Mouse (Mus musculus) gastrocnemius, adult 2 months (tissue): ENCODE results near the gene Fam187b. TPM values are rescaled to one million over a fixed set of nuclear protein-coding genes. Genes with fewer than 3 reads are reported as not detected.
A peak's percentile ranks its signal among the peaks of the same experiment; 100 is the strongest.
"Not testable (repeated sequence)": the region's sequence is repeated elsewhere in the genome, so short reads cannot be mapped to it uniquely, and the experiment has no call there.

Experiments used
- DNase-seq: peaks from one replicate; pipeline ENCODE4 v3.0.0; 2022
- H3K27ac ChIP-seq: fragments of 200-600 bp; 2 replicates; pipeline ENCODE4 v1.8.1; 2022; ENCODE audit warnings: mild to moderate bottlenecking
- H3K4me3 ChIP-seq: fragments of 200-600 bp; 2 replicates; pipeline ENCODE4 v1.8.1; 2022; ENCODE audit warnings: mild to moderate bottlenecking, moderate library complexity
- CTCF ChIP-seq: fragments of 200-600 bp; IDR thresholded peaks from 2 replicates; pipeline ENCODE4 v1.8.1; 2022; ENCODE audit warnings: antibody characterized with exemption, mild to moderate bottlenecking, moderate library complexity
- intact Hi-C: fragments of 180-260 bp; cut with DNase I; formaldehyde crosslinking; loops from one replicate; pipeline ENCODE4 v1.15.1; 2025
- long read RNA-seq, 2 experiments: library from polyadenylated mRNA; stranded (forward); transcript quantifications; one replicate each; pipeline ENCODE4 v2.0.0; 2021
- total RNA-seq, 2 experiments: library from RNA; stranded (reverse); gene quantifications; 2 replicates each; pipeline ENCODE4 v1.2.3; 2021

Gene Fam187b
- total RNA-seq: not detected
- long read RNA-seq, experiment 1: 0 reads
- long read RNA-seq, experiment 2: 0 reads

GRCm38 (mm10) chr7:30973501-30974289 is at the start of gene Fam187b:
Fam187b (plus strand) TSS chr7:30973790.
- TF ChIP-seq CTCF: peak; percentile 85
- Histone ChIP-seq H3K4me3 (peak within 1 kb of the TSS; percentile 69), H3K27ac (peak within 1 kb of the TSS; percentile 75)
- peak; percentile 90 for DNase-seq
- intact Hi-C loops: loop anchor here (1.0 to 10.0 kb wide), 4 partner anchors 16 to 379 kb away; partner anchors contain the start of genes Fxyd5 and Zbtb32

- TF ChIP-seq CTCF: no peak
- no peak overlapping the region for H3K27ac ChIP-seq
- intact Hi-C loops: no loop called here
- H3K4me3 ChIP-seq: no peak overlapping the region
- no peak for DNase-seq
Observed at GRCm38 (mm10) chr7:30924071-30924470, 49.5 kb upstream of the Fam187b start.

GRCm38 (mm10) chr7:30924581-30924980 is 49.0 kb upstream of the Fam187b start, which contains the start of gene Hamp2:
Hamp2 (minus strand) TSS chr7:30924681.
- DNase-seq, intact Hi-C loops, H3K4me3 ChIP-seq, H3K27ac ChIP-seq: not testable (repeated sequence)

GRCm38 (mm10) chr7:30935422-30936099 is 38.0 kb upstream of the Fam187b start:
- DNase-seq, H3K4me3 ChIP-seq, H3K27ac ChIP-seq, intact Hi-C loops: not testable (repeated sequence)

- H3K27ac ChIP-seq, H3K4me3 ChIP-seq, intact Hi-C loops, DNase-seq: not testable (repeated sequence)
Observed at GRCm38 (mm10) chr7:30940070-30940469, 33.5 kb upstream of the Fam187b start.

- DNase-seq, H3K4me3 ChIP-seq, H3K27ac ChIP-seq, intact Hi-C loops: not testable (repeated sequence)
Observed at GRCm38 (mm10) chr7:30942365-30942764, 31.2 kb upstream of the Fam187b start.

- no peak within 1 kb of the TSS for H3K4me3 ChIP-seq
- H3K27ac ChIP-seq: no peak within 1 kb of the TSS
- intact Hi-C loops: no loop called here
- DNase-seq: no peak
- TF ChIP-seq CTCF: no peak
Observed at GRCm38 (mm10) chr7:30943909-30944635, 29.5 kb upstream of the Fam187b start, which contains the start of gene Hamp. Hamp (minus strand) TSS chr7:30944032.

- intact Hi-C loops, H3K27ac ChIP-seq, DNase-seq, H3K4me3 ChIP-seq: not testable (repeated sequence)
Observed at GRCm38 (mm10) chr7:30944706-30945105, 28.9 kb upstream of the Fam187b start.

GRCm38 (mm10) chr7:30945466-30945865 is 28.1 kb upstream of the Fam187b start:
- DNase-seq, H3K27ac ChIP-seq, H3K4me3 ChIP-seq, intact Hi-C loops: not testable (repeated sequence)

- H3K27ac ChIP-seq: no peak overlapping the region
- H3K4me3 ChIP-seq: no peak overlapping the region
- intact Hi-C loops: no loop called here
- no peak for DNase-seq
- no peak for TF ChIP-seq CTCF
Observed at GRCm38 (mm10) chr7:30945876-30946275, 27.7 kb upstream of the Fam187b start.

- not testable (repeated sequence) for H3K4me3 ChIP-seq, DNase-seq, H3K27ac ChIP-seq
- intact Hi-C loops: loop anchor here (10.0 kb wide), 1 partner anchor 325 kb away; the partner anchor contains the start of gene Cox6b1
Observed at GRCm38 (mm10) chr7:30949902-30950301, 23.7 kb upstream of the Fam187b start.

GRCm38 (mm10) chr7:30952441-30953265 is 20.9 kb upstream of the Fam187b start:
- no peak overlapping the region for H3K27ac ChIP-seq
- DNase-seq: no peak
- no peak for TF ChIP-seq CTCF
- intact Hi-C loops: loop anchor here (10.0 kb wide), 1 partner anchor 328 kb away; the partner anchor contains the start of gene Cox6b1
- H3K4me3 ChIP-seq: no peak overlapping the region
